Mouse (Mus musculus) WW6 (cell line): Measurements from ENCODE around the gene Mcm6.

ENCODE experiments used
- DNase-seq: peaks from one replicate; pipeline ENCODE4 v3.0.0-alpha.2; 2013; ENCODE audit warnings: low read depth, low spot score

The Mcm6 gene

DNA sequence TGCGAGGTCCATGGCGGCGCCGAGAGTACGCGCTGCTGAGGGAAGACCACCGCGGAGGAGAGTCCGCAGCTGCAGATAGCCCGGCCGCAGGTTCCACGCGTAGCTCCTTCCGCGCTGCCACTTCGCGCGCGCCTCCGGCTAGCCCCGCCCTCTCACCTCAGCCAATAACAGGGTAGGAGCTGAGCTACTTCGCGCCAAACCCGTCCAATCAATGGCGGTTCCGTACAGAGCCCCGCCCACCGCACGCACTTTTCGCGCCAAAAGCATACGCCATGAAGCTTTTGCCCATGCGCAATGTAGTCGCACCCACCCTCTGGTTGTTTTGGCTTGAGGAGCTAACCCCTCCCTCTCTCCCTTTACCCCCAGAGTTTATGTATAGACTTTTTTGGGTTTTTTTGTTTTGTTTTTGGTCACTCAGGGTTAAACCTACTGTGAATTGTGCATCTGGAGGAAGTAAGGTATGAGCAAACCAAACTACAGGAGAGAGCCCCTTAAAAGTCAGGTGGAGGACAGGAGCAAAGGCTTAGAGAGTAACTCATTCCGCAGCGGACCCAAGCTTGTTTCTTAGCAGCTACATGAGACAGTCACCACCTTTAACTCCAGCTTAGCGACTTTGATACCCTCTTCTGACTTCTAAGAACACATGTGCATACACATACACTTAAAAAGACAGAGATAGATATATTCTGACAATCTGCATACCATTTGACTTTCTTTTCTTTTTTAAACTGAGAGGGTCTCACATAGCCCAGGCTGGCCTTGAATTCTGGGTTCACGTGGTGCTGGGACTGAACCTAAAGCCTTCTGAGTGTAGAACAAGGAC, at the start of gene Mcm6:
Gene Mcm6 (minus strand): TSS at position 111 of the 823 bp plus-strand sequence.
- peak; percentile 90 for DNase-seq

DNA sequence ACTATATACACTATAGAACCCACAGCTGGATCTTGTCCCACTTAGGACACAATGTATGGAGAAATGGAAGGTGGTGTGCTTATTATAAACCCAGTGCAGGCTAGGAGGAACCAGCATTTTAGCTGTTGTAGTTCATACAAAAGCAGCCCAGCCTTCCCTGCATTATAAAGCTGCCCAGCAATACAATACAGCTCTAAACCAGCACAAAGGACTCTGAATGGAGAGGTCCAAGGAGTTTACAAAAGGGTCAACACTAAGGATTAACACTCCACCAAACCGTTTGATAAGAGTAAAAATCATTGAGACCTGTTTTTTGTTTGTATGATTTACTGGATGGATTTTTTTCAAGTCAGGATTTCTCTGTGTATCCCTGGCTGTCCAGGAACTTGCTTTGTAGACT, 47.4 kb upstream of the Mcm6 start:
- DNase-seq, result no peak

DNA sequence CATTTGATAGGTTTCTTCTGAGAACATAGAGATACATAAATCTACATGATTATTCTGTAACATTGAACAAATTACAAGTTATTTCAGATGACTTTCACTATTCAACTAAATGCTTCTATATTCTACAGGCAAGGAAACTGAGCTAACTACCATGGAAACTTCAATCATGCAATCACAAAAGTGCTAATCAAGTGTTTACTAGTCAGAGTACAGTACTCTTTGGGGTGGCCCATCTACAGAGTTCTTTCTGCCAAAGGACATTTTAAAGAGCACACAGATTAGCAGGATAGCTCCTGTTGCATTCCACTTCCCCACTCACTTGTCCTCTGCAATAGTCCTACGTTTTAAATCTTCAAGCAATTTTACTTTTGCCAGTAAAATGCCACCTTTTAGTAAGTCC, 46.2 kb upstream of the Mcm6 start:
- DNase-seq, result no peak

DNA sequence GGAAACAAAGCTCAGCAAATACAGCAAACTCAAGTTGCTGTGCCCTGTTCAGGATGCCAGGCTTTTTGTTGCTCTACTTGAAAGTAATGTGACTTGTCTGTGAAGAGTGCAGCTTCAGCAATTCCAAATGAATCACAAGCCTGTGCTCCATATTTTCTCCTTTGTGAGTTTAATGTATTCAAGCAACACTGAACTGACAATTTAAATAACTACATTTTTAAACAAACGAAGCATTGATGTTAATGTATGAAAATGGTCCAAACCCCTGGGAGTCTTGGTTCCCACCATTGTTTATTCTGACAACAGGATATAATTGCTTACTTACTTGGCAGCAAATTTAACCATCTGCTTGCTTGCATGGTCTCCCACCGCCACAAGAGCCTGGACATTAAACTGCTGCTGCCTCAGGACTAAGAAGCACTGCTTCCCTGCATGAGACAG, 45.6 kb upstream of the Mcm6 start:
- DNase-seq, result no peak

DNA sequence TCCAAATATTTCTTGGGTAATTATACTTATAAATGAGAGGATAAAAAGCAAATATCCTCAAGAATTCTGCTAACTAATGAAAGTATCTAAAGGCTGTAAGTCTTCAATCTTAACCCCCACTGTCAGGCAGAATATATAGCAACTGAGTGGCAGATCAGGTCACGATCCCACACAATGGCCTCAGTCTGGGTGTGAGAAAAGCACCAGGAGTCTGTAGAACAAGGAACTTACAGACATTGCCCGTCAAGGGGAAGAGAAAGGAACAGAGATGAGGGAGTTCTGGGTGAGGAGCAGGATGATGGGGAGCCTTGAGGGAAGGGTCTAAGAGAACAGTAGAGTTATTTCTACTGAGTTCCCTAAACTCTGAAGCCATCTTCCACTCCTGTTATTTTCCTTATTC, 41.5 kb upstream of the Mcm6 start:
- DNase-seq, result no peak

DNA sequence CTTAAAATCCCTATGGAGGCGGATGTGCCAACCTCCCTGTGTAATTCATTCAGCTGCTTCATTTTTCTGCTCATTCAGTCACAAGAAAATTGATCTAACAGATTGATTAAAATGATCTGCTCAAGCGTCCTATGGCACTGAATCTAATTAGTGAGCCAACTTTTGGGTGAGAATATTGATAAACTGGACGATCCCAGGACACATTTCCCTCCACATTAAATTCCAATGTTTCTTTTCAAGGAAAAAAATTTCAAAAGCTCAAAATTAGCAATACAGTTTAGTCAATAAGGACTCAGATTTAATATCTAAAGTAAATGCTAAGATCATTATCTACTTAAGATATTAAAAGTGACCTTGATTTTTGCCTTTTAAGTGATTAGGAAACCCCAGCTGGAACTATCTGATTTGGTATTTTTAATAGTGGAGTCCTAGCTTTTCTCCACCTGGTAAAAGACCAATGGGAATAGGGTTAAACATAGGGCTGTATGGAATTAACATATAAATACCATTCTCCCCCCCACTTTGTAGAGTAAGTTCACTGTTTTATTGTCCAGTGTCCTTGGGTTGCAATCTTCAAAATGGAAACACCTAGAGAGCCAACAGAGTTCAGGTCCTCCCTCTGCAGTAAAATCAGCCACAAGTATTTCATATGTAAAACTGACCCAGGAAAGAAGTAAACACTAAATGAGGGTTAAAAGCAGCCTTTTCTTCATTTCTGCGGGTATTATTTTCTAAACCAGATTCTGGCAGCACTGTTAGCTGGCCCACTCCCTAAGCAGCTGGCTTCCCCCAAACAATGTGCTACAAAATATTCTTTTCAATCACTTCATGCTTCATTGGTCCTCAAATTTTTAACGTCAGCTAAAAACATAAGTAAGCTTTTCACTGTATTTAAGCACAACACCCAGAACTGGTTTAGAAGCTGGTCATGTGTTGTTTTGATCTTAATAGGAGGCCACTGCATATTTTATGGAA, 40.8 kb upstream of the Mcm6 start:
- no peak for DNase-seq

DNA sequence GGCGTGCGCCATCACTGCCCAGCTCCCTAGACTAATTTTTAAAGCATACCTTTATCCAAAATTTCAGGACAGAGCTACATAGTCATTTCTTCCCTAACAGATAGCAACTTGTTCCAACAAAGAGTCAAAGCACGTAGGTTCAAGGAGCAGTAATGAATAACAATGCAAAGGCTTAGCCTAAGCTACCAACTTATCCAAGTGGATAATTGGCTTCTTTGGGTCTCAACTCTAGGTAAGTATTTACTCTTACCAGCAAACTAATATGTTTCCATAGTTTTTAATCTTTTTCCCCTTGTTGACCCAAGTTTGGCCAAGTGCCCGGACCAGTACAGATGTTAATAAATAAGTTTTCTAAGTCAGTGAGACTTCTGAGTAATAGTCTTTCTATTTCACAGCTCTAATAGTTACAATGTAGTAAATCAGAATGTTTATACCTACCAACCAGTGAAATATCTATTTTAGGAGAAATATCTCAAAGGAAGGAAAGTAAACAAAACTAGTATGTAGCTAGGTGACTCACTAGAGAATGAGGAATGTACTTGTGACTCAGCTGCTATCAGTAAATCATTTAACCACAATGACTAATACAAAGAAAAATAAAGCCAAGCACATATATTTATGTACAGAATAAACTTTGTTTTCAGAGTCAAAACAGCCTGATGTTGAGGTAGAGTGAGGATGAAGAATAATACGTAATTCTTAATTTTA, 39.4 kb upstream of the Mcm6 start:
- no peak for DNase-seq

DNA sequence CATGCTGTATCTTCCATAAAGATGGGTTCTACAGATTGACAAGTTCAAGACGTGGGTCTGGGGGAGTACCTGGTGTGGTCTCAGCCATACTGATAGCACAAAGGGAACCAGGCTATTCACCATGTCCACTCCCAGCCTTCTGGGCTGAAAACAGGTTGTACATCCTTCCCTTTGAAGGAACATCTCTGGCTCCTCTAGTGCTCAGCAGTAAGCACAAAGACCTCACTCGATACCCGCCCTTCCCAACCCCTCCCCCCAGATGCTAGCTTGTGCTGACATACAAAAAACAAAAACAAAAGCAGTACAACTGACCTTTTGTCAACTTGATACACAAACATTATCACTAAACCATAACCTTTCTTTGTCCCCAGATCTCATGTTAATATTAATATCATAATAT, 35.2 kb upstream of the Mcm6 start:
- DNase-seq, result no peak

DNA sequence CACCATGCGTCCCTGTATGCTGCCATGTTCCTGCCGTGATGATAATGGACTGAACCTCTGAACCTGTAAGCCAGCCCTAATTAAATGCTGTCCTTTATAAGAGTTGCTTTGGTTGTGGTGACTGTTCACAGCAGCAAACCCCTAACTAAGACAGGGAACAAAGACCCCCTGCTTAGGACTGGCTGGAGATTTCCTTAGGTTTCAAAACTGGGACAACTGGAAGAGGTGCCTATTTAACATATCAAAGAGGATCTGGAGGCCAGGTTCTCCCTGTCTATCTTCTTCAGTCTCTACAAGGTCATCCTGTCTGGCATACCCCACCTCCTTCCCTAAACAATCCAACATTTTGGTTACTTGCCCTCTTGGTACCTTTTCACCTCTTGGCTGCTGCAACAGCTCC, 32.9 kb upstream of the Mcm6 start:
- DNase-seq, result peak; percentile 65

DNA sequence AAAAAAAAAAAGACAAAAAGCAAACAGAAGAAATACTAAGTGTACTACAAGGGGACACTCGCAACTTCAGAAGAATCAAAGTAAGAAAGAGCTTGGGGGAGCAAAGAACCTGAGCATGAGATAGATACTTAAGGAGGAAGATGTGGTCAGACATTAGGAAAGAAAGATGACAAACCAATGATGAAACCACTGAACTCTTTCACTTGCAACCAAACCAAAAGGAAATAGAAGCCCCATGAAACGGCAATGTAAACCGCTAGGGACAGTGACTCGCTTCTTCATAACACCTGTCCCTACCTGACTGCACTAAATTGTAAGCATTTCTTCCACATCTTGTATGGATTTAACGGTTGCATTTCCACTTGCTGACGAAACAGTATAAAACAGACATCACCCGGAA, 27.0 kb upstream of the Mcm6 start:
- DNase-seq, result no peak

DNA sequence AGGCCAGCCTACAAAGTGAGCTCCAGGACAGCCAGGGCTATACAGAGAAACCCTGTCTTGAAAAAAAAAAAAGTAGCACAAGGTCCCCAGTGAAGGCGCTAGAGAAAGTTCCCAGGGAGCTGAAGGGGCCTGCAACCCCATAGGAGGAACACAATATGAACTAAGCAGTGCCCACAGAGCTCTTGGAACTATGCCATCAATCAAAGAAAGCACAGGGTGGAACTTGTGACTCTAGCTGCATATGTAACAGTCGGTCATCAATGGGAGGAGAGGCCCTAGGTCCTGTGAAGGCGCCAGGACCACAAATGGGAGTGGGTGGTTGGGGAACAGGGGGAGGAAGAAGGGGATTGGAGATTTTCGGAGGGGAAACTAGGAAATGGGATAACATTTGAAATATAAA, 17.4 kb upstream of the Mcm6 start:
- DNase-seq, result no peak

DNA sequence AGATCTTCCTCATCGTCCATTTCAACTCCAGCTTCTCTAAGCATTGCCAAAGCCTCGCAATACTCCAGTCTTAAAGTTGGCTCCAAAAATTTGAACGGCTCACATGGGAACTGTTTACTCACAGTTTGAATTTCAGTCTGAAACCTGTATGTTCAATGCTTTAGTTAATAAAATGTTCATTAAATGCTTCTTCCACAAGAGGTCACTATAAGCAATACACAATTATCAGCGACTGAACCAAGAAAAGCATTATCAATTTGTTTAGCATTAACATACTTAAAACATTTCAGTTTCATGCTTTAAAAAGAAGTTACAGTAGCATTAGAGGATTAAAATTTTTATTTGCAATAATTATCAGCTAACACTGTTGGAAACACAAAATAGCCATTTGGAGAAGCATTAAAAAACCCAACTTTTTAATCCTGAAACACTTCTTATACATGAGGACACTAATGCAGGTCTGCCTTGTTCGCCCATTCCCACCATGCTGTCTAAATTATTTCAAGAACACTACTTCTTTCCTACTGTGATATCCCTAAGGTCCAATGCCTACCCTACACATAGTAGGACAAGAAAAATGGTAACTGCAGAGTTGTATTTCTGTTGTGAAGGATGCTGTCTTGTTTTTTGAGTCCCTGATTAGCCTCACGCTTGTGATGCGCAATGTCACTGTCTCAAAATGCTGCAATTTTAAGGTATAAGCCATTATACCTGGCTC, 12.8 kb upstream of the Mcm6 start:
- DNase-seq, result no peak

DNA sequence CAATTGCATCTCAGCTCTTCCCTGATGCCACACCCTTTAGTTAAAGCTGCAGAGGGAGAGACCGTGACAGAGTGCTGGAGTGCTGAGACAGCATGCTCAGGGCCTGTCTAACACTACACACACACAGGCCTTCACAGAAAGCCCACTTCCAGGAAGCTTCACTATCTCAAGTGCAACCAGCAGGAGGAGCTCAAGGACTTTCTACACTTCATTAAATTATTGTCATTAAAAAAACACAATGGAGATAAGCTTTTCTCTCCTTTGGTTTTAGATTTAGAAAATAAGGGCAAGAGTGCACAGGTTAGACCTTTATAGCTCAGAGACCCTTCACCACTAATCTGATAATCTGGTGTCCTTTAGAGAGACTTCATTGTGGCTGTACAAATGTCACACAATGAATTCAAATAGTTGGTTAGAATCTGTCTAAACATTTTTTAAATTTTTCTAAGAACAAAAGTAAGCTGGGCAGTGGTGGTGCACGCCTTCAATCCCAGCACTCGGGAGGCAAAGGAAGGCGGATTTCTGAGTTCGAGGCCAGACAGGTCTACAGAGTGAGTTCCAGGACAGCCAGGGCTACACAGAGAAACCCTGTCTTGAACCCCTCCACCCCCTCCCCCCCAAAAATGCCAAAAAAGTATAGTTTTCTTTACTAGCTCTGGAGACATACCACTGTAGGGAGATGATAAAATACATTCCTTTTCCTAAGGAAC, 9.4 kb upstream of the Mcm6 start:
- peak; percentile 9 for DNase-seq

DNA sequence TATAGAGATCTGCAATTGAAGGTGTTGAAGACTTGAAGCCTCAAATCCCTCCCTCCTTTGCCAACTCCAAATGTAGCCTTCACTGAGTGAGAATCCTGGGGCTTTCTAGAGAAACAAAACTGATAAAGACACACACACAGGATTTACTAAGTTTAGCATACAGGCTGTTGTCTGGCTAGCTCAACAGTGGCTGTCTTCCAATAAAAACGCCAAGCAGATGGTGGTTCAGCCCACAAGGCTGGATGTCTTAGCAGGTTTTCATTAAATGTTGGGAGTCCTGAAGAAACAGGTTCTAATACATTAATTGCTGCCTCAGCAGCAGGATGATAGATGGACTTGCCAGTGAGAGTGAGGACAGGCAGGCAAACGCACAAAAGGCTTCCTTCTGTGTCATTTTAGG, 1.1 kb upstream of the Mcm6 start:
- DNase-seq, result no peak

DNA sequence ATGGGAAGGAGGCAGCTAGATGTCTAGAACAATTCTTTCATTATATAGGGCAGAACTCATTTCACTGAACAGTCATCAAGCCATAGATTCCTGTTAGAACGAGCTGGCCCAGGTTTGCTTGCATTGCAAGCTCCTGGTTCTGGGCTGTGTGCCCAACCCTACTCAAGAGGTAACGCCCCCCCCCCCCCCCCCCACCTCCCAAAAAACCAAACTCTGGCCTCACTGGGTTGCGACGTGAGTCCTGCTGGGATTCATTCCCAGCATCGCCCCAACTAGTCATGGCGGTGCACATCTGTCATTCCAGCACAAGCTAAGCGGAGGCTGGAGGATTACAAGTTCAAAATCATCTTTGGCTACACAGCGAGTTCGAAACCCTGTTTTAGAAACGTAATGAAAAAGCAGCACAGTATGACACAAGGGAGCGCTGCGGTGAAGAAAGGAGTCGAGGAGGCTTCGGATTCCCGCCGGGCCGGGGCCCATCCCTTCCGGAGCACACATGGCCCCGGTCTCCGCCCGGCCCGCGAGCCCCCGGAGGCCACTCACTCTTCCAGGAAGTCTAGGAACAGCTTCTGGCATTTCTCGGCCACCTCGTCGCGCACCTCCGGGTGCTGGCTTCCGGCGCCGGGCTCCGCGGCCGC, 429 bp downstream of the Mcm6 start:
- peak; percentile 13 for DNase-seq

DNA sequence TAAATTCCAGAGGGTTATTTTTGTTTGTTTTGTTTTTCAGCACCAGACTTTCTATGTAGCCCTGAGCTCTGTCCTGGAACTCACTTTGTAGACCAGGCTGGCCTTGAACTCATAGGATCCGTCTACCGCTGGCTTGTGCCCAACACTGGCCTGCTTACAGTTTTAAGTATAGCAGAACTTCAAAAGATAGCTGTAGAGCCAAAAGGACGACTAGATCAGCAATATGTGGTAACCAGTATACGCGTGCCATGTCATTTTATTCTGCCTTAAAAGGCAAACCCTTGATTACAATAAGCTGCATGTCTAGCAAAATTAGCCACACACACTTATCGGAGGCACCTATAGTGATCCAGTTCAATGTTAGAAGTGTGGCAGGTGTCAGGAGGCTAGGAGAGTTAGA, 1.2 kb downstream of the Mcm6 start:
- DNase-seq, result no peak

DNA sequence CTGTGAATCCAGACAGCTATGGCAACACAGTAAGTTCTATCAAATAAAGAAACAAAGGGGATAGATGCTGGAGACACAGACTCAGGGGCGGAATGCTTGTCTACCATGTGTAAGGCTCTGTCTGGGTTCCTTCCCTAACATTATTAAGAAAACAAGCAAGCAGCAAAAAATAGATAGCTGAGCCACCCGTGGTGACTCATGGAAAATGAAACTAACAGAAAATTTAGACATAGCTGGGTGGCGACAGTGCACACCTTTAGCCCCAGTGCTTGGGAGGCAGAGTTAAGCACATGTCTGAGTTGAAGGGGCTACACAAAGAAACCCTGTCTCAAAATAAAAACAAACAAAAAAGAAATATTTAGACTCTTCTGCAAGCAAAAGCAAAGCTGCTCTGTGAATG, 2.0 kb downstream of the Mcm6 start:
- DNase-seq, result no peak

DNA sequence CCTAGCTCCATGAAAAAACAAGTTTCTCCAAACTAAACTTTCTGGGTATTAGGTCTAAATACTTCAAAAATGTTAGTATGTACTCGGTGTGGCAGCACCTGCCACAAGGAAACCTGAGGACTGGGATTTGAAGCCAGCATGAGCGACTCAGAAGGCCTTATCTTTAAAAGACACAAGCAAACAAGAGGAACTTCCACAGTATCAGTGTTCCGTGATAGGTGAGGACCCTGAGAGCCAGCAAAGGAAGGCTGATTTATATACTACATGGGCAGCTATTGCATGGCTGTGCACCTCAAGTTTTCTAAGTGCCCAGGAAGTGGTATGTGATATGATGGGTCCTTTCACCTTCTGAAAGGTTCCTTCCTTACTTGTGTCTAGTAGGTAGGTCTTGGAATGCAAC, 6.4 kb downstream of the Mcm6 start:
- no peak for DNase-seq

DNA sequence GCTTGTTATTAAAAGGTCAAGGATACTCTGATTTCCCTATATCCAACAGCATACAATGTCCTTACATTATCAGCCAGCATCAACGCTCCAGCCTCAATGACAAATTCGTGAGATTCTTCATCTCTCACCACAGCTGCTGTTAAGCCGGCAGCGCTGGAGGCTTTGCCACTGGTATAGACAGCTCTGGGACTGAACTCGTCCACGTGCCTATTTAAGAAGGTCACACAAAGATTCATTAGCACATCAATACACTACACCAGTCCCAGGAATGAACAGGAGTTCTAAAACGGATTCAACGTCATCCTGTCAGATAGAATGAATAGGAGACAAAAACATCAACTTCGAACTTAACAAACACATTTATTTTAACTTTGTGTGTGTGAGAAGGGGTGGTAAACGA, 15.2 kb downstream of the Mcm6 start:
- no peak for DNase-seq

DNA sequence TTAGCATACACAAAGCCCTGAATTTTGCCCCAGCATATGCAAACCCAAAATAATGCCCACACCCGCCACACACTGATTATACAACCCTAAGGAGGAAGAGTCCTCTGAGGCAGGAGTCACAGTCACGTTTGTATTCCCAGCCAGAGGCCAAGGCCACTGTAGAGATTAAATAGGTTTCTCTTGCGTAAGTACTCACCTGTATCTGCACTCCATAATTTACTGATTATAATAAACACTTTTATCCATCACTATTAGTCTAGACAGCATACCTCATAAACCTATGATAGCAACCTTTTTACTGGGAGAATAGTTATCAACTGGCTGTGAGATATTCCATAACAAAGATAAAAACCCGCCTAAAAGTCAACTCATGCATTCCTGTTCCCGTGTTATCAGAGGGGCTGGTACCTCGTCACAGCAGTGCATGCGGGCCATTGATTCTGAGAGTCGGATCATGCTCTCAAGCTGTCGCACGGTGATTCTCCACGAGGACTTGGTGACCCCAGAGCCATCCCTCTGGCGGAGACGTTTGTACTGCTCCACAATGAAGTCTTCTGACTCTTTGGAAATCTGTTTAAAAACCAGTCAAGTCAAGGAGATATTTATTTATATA, 21.6 kb downstream of the Mcm6 start:
- no peak for DNase-seq
